Mouse (Mus musculus): ENCODE data around the gene Tex50.

DNA sequence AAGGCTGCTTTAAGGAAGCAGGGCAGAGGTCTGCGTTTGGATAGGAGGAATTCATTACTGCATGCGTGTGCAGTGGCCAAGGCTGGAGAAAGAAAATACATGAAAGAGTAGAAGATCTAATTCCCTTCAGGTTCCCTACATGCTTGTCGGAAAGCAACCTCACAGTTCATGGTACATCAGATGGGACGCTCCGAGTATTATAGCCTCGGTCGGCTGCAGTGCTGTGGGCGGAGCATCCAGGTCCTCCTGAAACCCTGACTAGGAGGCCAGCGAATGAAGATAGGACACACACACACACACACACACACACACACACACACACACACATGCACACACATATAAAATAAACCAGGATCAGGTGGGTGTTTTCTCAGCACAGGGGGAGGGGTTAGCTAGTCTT lies 24.6 kb upstream of the Tex50 start:
- TF ChIP-seq EP300 (IDR thresholded peaks at IDR 0.05; ENCODE audit: low read length) (no peak), CHD2 (IDR thresholded peaks at IDR 0.05; ENCODE audit: low read length) (no peak)

Data from CH12.LX (cell line).